In the genomic region with DNA sequence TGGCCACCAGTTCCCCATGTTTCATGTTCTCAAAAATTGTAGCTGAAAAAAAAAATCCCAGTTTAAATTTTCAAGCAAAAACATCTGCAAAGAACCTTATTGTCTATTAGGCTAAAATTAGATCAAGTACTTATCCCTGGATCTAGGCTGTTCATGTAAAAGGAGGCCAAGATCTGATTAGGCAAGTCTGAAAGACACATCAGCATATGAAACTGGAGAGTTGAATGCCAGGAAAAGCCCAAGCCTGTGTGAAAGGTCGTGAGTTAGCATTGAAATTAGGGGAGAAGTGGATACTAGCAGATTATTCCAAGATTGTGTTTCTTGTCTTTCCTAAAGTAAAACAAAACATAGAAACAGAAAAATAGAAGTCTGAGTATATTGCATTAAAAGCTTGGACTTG, we compare ENCODE assay signal across 29 mouse cellular contexts.
DNase-seq lines count a peak whose midpoint lies in the region; ATAC-seq and TF ChIP-seq lines count a peak whose summit lies in the region.
"Had no signal": no experiment of that assay in that cellular context is flagged by ENCODE, and none has a peak within 500 bp of the region (broad histone marks: within the 10 kb centered on the region; RNA-seq: fewer than 3 reads in every experiment).

No protein-coding gene starts in this region.

- H3K9ac ChIP-seq in intestine, embryonic 16.5 days (ENCODE audit: low read depth, low read length) = no peak overlapping the region
- H3K9ac ChIP-seq: embryonic facial prominence, embryonic 12.5 days; embryonic facial prominence, embryonic 15.5 days; forebrain, postnatal 0 days; heart, embryonic 13.5 days; hindbrain, embryonic 14.5 days had no signal

- no peak overlapping the region for H3K27ac ChIP-seq in kidney, adult 2 months (ENCODE audit: insufficient read depth, low read depth, low read length)
- no peak overlapping the region for H3K27ac ChIP-seq in intestine, embryonic 16.5 days (ENCODE audit: low read length)
- H3K27ac ChIP-seq: embryonic facial prominence, embryonic 12.5 days; embryonic facial prominence, embryonic 15.5 days; heart, embryonic 13.5 days; hindbrain, embryonic 14.5 days; hindbrain, postnatal 0 days had no signal

- TF ChIP-seq CTCF in kidney, adult 2 months (conservative IDR thresholded peaks at IDR 0.05; ENCODE audit: insufficient read depth, insufficient read length, low read depth, low read length) = no peak

- H3K4me3 ChIP-seq in kidney, adult 2 months (ENCODE audit: insufficient read depth, low read depth, low read length) = no peak overlapping the region
- H3K4me3 ChIP-seq in intestine, embryonic 16.5 days (ENCODE audit: low read length) = no peak overlapping the region
- H3K4me3 ChIP-seq: embryonic facial prominence, embryonic 12.5 days; embryonic facial prominence, embryonic 15.5 days; heart, embryonic 13.5 days had no signal

- no peaks in the 10 kb centered on the region for H3K4me1 ChIP-seq in kidney, adult 2 months (ENCODE audit: control insufficient read depth, insufficient read depth, low read length)
- H3K4me1 ChIP-seq in intestine, embryonic 16.5 days (ENCODE audit: control insufficient read depth, insufficient read depth, low read length) = no peaks in the 10 kb centered on the region
- H3K4me1 ChIP-seq: embryonic facial prominence, embryonic 12.5 days; embryonic facial prominence, embryonic 15.5 days; heart, embryonic 13.5 days had no signal

- H3K9me3 ChIP-seq in intestine, embryonic 16.5 days (ENCODE audit: control insufficient read depth, low read length) = no peaks in the 10 kb centered on the region
- H3K9me3 ChIP-seq: embryonic facial prominence, embryonic 12.5 days; embryonic facial prominence, embryonic 15.5 days; G1E; heart, embryonic 13.5 days had no signal

- no peaks in the 10 kb centered on the region for H3K27me3 ChIP-seq in kidney, adult 2 months (replicated peaks; ENCODE audit: control insufficient read depth, insufficient read depth, low read length)
- H3K27me3 ChIP-seq in intestine, embryonic 16.5 days (replicated peaks; ENCODE audit: control insufficient read depth, insufficient read depth, low read length) = no peaks in the 10 kb centered on the region
- H3K27me3 ChIP-seq: CH12.LX; embryonic facial prominence, embryonic 12.5 days; embryonic facial prominence, embryonic 15.5 days; heart, embryonic 13.5 days had no signal

- no peak for TF ChIP-seq POLR2A in kidney, adult 2 months (IDR thresholded peaks at IDR 0.05; ENCODE audit: low read depth, low read length)

- 46% methylated on average over 1 of the region's 1 CpGs for WGBS in kidney, adult 2 months
- WGBS in intestine, embryonic 16.5 days = 56% methylated on average over 1 of the region's 1 CpGs

- DNase-seq in adrenal gland, postnatal 14 days = peak; percentile 9
- no peak for DNase-seq in adrenal gland, adult 18-20 months (ENCODE audit: low spot score in 2 of 2)
- DNase-seq in kidney, adult 2 months = peak; percentile 2
- DNase-seq in kidney, postnatal 36 days = no peak
- DNase-seq in skeletal muscle tissue, adult 2 months (ENCODE audit: low read depth, low spot score) = peak; percentile 52
- DNase-seq: adrenal gland, adult 2 months; B cell, adult 2 months; cerebellum, adult 11 months; cerebellum, adult 2 months; cerebellum, adult 9-11 months; cerebellum, postnatal 25 days; forebrain, postnatal 0 days; gastrocnemius, postnatal 10 days; heart, adult 18-20 months; heart, postnatal 14 days; heart, postnatal 4 days; kidney, adult 8-10 months had no signal

- no peak for ATAC-seq in intestine, embryonic 16.5 days
- ATAC-seq: activated CD4-positive, CD25-positive, alpha-beta regulatory T cell, adult 4 months; forebrain, embryonic 14.5 days; forebrain, postnatal 0 days; hindbrain, postnatal 0 days; inflammation-experienced regulatory T-cells, adult 6 months; intestine, postnatal 0 days had no signal

- H3K4me2 ChIP-seq in intestine, embryonic 16.5 days (ENCODE audit: low read depth, low read length) = no peak overlapping the region
- H3K4me2 ChIP-seq: embryonic facial prominence, embryonic 12.5 days; embryonic facial prominence, embryonic 15.5 days; heart, embryonic 13.5 days; hindbrain, embryonic 14.5 days had no signal

- H3K36me3 ChIP-seq in kidney, adult 2 months (ENCODE audit: control insufficient read depth, insufficient read depth, low read length) = no peaks in the 10 kb centered on the region
- H3K36me3 ChIP-seq in intestine, embryonic 16.5 days (ENCODE audit: control insufficient read depth, insufficient read depth, low read length) = no peaks in the 10 kb centered on the region
- H3K36me3 ChIP-seq: embryonic facial prominence, embryonic 12.5 days; embryonic facial prominence, embryonic 15.5 days; G1E; heart, embryonic 13.5 days had no signal

Comparison
In these comparisons a context has a peak if more than half of its experiments do, and no peak if none do; other contexts are left out.
1. DNase-seq: peak in adrenal gland, postnatal 14 days (single experiment), kidney, adult 2 months (single experiment) and skeletal muscle tissue, adult 2 months (single experiment); none in adrenal gland, adult 18-20 months (0 of 2) and kidney, postnatal 36 days (0 of 2).